Mouse (Mus musculus): ENCODE measurements around the gene Rad9a.

DNA sequence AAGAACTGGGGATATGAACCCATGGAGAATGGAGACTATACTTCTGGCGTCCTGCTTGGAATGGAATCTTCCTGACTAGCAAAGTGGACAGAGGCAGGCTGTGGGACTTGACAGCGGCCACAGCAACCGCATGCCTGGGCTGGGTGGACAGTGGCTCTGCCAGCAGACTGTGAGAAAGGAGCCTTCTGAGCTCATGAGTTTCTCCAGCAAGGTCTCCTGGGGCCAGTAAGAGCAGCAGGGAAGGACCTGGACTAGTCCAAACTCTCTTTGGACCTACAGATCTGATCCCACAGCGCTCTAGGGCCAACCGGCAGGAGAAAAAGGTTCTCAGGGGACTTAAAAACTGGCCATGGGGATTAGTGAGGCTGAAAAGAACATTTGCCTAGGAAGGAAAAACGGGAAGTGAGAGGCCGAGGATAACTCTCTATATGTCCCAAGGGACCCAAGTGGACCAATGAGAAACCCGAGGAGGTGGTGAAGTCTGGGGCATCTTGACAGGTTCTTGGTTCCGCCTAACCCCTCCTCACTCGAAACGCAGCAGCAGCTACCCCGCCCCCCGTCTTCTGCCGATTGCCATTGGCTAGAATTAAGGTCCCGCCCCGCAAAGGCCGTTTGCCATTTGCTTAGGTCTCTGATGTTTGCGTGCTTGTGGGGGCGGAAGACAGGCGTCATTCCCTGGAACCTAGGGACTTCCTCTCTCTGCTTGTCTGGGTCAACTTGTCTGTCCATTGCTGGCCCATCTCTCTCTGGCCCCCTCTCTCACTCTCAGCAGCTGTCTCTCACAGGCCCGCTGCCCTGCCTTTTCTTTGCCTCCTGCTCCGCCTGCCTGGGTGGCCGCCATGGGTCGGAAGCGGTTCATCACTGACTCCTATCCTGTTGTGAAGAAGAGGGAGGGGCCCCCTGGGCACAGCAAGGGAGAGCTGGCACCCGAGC lies 30.1 kb upstream of the Rad9a start, which contains the start of gene Pold4:
- TF ChIP-seq CTCF (IDR thresholded peaks at IDR 0.05): no peak
- TF ChIP-seq POLR2A (IDR thresholded peaks at IDR 0.05; ENCODE audit: insufficient read depth, low read depth, low read length): peak; percentile 95
- no peak for TF ChIP-seq EP300 (IDR thresholded peaks at IDR 0.05; ENCODE audit: insufficient read depth, low read depth, low read length)

Data from heart, adult 2 months (tissue).